Mouse (Mus musculus) c-Kit-positive CD71-positive TER-119-negative erythroid progenitor cells, embryonic 14.5 days (primary cell): ENCODE data around the gene Gm20908.
"Not testable (repeated sequence)": the region's sequence is repeated elsewhere in the genome, so short reads cannot be mapped to it uniquely, and the experiment has no call there.

Experiments used
- DNase-seq: peaks from one replicate; pipeline ENCODE4 v3.0.0-alpha.2; 2013; ENCODE audit warnings: low read depth

Gene Gm20908

GRCm38 (mm10) chrY:64472966-64473365 lies at the start of gene Gm20908:
TSS of gene Gm20908 (plus strand) at chrY:64473266.
- DNase-seq = not testable (repeated sequence)
